Mouse (Mus musculus): ENCODE data around the gene Col23a1. TPM values are rescaled to one million over a fixed set of nuclear protein-coding genes. Genes with fewer than 3 reads are reported as not detected.

The Col23a1 gene
- polyA plus RNA-seq, 1 experiment from 2014 or later, result 24.1 TPM

DNA sequence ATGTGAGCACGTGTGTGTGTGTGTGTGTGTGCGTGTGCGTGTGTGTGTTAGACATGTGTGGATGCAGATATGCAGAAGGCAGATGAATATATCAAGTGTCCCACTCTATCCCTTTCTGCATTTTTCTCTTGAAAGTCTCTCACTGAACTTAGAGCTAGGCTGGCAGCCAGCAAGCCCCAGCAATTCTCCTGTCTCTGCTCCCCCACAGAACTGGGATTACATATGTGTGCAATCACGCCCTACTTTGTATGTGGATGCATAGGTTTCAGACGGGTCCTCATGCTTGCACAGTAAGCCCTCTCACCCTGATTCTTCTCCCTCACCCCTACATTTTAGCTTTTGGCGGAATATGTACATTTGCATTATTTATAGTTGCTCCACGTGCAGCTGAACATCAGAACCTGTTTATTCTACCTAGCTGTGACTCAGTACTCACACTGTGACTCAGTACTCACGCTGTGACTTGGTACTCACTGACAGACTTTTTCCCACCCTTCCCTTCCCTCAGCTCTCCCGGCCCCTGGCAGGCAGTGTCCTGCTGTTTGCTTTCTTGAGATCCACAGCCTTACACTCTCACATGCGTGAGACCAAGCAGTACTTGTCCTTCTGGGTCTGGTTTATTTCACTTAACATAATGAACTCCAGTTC is 111.9 kb downstream of the Col23a1 start:
- Histone ChIP-seq H3K4me3 (no peak overlapping the region), H3K27ac (peak overlapping the region; percentile 51; the same call in 1 of the 2 replicates), H3K27me3 (ENCODE audit: low read depth, poor library complexity, severe bottlenecking) (no peaks in the 10 kb centered on the region), H3K9me3 (replicated peaks) (no peaks in the 10 kb centered on the region), H3K36me3 (no peaks in the 10 kb centered on the region), H3K4me1 (peaks cover 22% of the 10 kb centered on the region)
- 72% methylated on average over 10 of the region's 10 CpGs for WGBS
- DNase-seq (ENCODE audit: low spot score), result no peak

DNA sequence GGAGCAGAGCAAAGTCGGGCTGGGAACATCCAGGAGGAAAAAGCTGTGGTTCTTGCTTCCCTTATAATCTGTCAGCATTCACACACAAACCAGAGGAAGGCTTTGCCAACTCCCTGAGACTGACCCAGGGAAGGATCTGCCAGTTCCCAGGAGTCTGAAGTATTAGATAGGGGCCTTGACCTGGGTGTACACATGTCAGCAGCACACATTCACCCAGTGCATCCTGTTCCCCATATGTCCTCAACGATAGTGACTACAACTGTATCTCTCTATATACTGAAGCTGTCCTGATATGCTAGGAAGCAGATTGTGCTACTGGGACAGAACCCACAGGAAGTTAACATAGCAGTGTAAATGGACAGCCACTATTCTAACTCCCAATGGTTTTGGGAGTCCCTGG is 114.2 kb downstream of the Col23a1 start:
- 85% methylated on average over 2 of the region's 2 CpGs for WGBS
- peaks cover 35% of the 10 kb centered on the region for H3K4me1 ChIP-seq
- H3K9me3 ChIP-seq (replicated peaks), result no peaks in the 10 kb centered on the region
- DNase-seq (ENCODE audit: low spot score), result no peak
- H3K36me3 ChIP-seq, result no peaks in the 10 kb centered on the region
- no peak overlapping the region for H3K4me3 ChIP-seq
- H3K27me3 ChIP-seq (ENCODE audit: low read depth, poor library complexity, severe bottlenecking), result no peaks in the 10 kb centered on the region
- H3K27ac ChIP-seq, result no peak overlapping the region

DNA sequence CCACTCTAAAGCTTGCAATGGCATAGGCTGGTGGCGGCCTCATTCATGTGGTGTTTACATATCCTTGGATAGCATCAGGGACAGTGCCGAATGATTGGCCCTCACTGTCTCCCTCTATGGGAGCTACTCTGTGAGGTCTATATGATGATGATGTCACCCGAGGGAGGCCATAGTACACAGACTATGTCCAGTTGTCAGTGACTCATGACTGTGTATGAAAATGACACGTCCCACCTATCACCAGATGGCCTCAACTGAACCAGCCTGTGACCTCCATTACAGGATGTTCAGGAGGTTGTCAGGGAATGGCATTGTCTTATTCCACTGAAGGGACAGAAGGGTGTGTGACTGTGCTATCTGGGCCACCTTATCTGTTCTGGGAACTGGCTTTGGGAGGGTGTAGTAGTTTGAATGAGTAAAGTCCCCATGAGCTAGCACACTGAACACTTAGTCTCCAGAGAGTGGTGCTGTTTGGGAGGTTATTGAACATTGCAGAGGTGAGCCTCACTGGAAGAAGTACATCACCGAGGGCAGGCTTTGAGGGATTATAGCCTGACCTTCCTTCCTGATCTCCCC is 115.2 kb downstream of the Col23a1 start:
- WGBS, result 85% methylated on average over 5 of the region's 5 CpGs
- Histone ChIP-seq H3K36me3 (no peaks in the 10 kb centered on the region), H3K9me3 (replicated peaks) (no peaks in the 10 kb centered on the region), H3K27ac (peak overlapping the region; percentile 78; the same call in 1 of the 2 replicates), H3K4me1 (peaks cover 45% of the 10 kb centered on the region), H3K27me3 (ENCODE audit: low read depth, poor library complexity, severe bottlenecking) (no peaks in the 10 kb centered on the region), H3K4me3 (no peak overlapping the region)
- DNase-seq (ENCODE audit: low spot score), result no peak

GRCm38 (mm10) chr11:51406531-51406930 is 116.8 kb downstream of the Col23a1 start:
- H3K9me3 ChIP-seq (replicated peaks), result no peaks in the 10 kb centered on the region
- no peak overlapping the region for H3K4me3 ChIP-seq
- H3K36me3 ChIP-seq, result no peaks in the 10 kb centered on the region
- DNase-seq (ENCODE audit: low spot score), result no peak
- H3K27ac ChIP-seq, result peak overlapping the region; percentile 78
- WGBS, result 41% methylated on average over 8 of the region's 8 CpGs
- H3K27me3 ChIP-seq (ENCODE audit: low read depth, poor library complexity, severe bottlenecking), result no peaks in the 10 kb centered on the region
- peaks cover 54% of the 10 kb centered on the region for H3K4me1 ChIP-seq

GRCm38 (mm10) chr11:51407351-51407750 is 117.6 kb downstream of the Col23a1 start:
- Histone ChIP-seq H3K27me3 (ENCODE audit: low read depth, poor library complexity, severe bottlenecking) (no peaks in the 10 kb centered on the region), H3K27ac (peak overlapping the region; percentile 78), H3K36me3 (no peaks in the 10 kb centered on the region), H3K4me3 (no peak overlapping the region), H3K9me3 (replicated peaks) (no peaks in the 10 kb centered on the region), H3K4me1 (peaks cover 53% of the 10 kb centered on the region)
- no peak for DNase-seq (ENCODE audit: low spot score)
- 88% methylated on average over 8 of the region's 8 CpGs for WGBS

DNA sequence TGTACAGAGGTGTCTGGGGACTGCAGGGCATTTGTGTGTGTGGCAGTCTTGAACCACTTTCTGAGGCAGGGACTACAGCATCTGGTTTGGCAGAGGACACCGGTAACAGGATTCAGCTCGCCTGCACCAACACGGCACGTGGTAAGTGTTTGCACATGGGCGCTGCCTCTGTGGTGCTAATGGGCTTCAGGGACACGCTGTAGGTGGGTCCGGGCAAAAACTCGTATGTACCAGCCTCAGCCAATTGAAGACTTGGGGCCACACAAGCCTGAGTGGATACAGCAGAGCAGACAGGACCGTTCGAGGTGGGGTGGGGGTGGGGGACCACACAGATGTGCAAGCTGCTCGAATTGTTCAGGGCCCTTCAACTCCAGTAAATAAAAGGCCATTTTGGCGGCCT is 121.1 kb downstream of the Col23a1 start:
- DNase-seq (ENCODE audit: low spot score), result peak; percentile 74
- 42% methylated on average over 12 of the region's 12 CpGs for WGBS
- peak overlapping the region; percentile 85 for H3K27ac ChIP-seq

DNA sequence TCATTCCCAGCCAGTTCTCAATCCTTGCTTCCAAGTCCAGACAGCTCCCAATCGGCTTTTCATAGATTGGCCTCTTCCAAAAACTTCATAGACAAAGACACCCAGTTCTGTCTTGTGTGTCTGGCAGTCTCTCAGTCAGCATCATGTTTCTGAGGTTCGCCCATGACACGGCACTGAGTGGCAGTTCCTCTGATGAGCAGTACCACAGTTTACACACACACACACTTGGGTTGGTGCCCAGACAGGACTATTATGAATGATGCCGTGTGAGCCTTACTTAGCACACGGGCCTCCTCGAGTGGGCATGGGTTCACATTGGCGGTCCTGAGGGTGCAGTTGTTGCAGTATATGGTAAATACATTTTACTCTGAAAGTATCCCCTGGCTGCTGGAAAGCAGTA is 124.8 kb downstream of the Col23a1 start:
- no peaks in the 10 kb centered on the region for H3K9me3 ChIP-seq (replicated peaks)
- H3K27me3 ChIP-seq (ENCODE audit: low read depth, poor library complexity, severe bottlenecking), result no peaks in the 10 kb centered on the region
- H3K4me3 ChIP-seq, result no peak overlapping the region
- H3K27ac ChIP-seq, result no peak overlapping the region
- no peaks in the 10 kb centered on the region for H3K36me3 ChIP-seq
- WGBS, result 93% methylated on average over 7 of the region's 7 CpGs
- H3K4me1 ChIP-seq, result peaks cover 70% of the 10 kb centered on the region
- DNase-seq (ENCODE audit: low spot score), result no peak

More for the DNA sequence above, 121.1 kb downstream of the Col23a1 start:
- H3K4me3 ChIP-seq, result peak overlapping the region; percentile 5; the same call in 1 of the 2 replicates
- no peaks in the 10 kb centered on the region for H3K36me3 ChIP-seq
- peaks cover 60% of the 10 kb centered on the region for H3K4me1 ChIP-seq
- H3K9me3 ChIP-seq (replicated peaks), result no peaks in the 10 kb centered on the region
- no peaks in the 10 kb centered on the region for H3K27me3 ChIP-seq (ENCODE audit: low read depth, poor library complexity, severe bottlenecking)

DNA sequence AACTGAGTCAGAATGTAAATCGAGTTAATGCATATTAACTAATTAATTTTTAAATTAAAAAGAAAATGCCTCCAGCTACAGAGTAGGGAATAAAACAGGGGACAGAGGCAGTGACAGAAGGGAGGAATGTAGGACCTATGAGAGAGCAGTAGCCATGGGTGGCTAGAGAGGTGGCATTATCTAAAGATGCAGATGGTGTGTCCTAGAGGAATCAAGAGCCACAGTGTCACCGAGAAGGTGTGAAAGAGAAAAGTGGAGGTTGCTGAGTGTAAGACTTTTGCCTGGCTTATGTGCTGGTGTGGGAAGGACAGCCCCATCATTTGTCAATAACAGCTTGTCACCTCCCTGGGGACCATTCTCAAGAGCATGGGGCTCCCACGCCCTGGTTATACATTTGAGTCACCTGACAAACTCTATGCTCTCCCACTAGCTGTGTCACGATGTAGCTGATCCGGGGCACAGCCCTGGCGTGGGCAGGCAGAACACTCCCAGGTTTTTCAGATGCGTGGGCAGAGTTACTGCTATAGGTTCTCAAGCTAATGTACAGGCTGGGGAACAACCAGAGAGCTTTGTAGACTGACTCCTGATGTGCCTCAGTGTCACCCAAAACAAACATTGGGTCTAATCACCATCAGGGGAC is 125.4 kb downstream of the Col23a1 start:
- peaks cover 71% of the 10 kb centered on the region for H3K4me1 ChIP-seq
- H3K4me3 ChIP-seq, result no peak overlapping the region
- H3K27ac ChIP-seq, result 0 out of 2 replicates have a peak overlapping the region, but pooled peaks have one; percentile 15
- no peaks in the 10 kb centered on the region for H3K36me3 ChIP-seq
- no peak for DNase-seq (ENCODE audit: low spot score)
- WGBS, result 72% methylated on average over 7 of the region's 7 CpGs
- H3K9me3 ChIP-seq (replicated peaks), result no peaks in the 10 kb centered on the region
- H3K27me3 ChIP-seq (ENCODE audit: low read depth, poor library complexity, severe bottlenecking), result no peaks in the 10 kb centered on the region

DNA sequence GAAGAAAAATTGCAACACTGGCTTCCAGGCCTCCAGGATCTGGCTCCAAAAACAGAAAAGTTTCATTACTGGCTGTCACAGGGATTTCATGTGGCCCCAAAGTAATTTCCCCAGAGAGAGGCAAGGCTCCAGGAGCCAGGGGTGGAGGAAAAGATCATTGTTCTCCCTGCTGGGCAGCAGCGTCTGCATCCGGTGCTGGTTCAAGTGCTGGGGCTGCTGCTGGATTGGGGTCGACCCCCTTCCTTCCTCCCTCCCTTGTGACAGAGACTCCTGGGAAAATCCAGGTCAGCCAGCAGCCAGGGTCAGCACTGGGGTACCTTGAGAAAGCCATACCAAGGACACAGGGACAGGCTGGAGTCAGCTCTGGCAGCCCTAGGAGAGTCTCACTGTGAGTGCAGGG is 129.1 kb downstream of the Col23a1 start:
- Histone ChIP-seq H3K27ac (peak overlapping the region; percentile 80), H3K36me3 (no peaks in the 10 kb centered on the region), H3K4me3 (no peak overlapping the region), H3K4me1 (peaks cover 86% of the 10 kb centered on the region), H3K9me3 (replicated peaks) (no peaks in the 10 kb centered on the region), H3K27me3 (ENCODE audit: low read depth, poor library complexity, severe bottlenecking) (no peaks in the 10 kb centered on the region)
- WGBS, result 13% methylated on average over 3 of the region's 3 CpGs
- peak; percentile 60 for DNase-seq (ENCODE audit: low spot score)

DNA sequence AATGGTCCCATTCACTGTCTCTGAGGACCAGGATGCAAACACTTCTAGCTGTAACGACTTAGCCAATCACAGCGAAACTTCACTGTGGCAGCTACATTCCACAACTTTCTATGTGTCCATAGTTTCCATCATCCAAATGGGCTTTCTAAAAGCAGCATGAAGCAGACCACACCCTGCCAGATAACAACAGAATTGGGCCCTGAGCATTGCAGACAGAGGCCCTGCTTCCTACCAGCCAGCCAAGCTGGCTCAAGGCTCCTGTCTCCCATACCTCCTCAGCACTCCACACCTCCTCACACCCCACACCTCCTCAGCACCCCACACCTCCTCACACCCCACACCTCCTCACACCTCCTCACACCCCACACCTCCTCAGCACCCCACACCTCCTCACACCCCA is 132.2 kb downstream of the Col23a1 start:
- WGBS, result 84% methylated on average over 2 of the region's 2 CpGs
- H3K27ac ChIP-seq, result peak overlapping the region; percentile 66; the same call in 1 of the 2 replicates
- no peak overlapping the region for H3K4me3 ChIP-seq
- H3K36me3 ChIP-seq, result no peaks in the 10 kb centered on the region
- no peaks in the 10 kb centered on the region for H3K27me3 ChIP-seq (ENCODE audit: low read depth, poor library complexity, severe bottlenecking)
- peaks cover 93% of the 10 kb centered on the region for H3K4me1 ChIP-seq
- H3K9me3 ChIP-seq (replicated peaks), result no peaks in the 10 kb centered on the region
- no peak for DNase-seq (ENCODE audit: low spot score)

DNA sequence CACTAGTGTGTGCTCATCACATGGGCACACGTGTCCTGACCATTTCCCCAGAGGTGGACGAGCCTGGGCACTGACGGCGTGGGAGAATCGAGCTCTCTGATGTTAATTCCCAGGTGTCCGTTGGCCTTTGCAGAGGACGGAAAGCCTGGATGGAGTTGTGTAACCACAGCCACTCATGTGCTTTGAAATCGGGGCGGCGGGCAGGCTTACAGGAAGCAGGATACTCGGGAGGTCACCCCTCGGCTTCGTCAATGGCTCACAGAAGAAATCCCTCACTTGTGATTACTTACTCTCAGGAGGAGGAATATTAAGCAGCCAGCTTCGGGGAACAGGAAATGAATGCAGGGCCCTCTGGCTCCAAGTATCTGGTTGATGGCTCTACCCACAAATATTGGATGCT is 133.0 kb downstream of the Col23a1 start:
- Histone ChIP-seq H3K4me1 (peaks cover 85% of the 10 kb centered on the region), H3K36me3 (no peaks in the 10 kb centered on the region), H3K9me3 (replicated peaks) (no peaks in the 10 kb centered on the region), H3K4me3 (no peak overlapping the region), H3K27ac (peak overlapping the region; percentile 66), H3K27me3 (ENCODE audit: low read depth, poor library complexity, severe bottlenecking) (no peaks in the 10 kb centered on the region)
- 77% methylated on average over 14 of the region's 14 CpGs for WGBS
- DNase-seq (ENCODE audit: low spot score), result no peak

- WGBS, result 91% methylated on average over 3 of the region's 3 CpGs
- H3K36me3 ChIP-seq, result no peaks in the 10 kb centered on the region
- H3K27ac ChIP-seq, result peak overlapping the region; percentile 58; the same call in 1 of the 2 replicates
- no peak overlapping the region for H3K4me3 ChIP-seq
- peaks cover 71% of the 10 kb centered on the region for H3K4me1 ChIP-seq
- no peaks in the 10 kb centered on the region for H3K9me3 ChIP-seq (replicated peaks)
- no peak for DNase-seq (ENCODE audit: low spot score)
- no peaks in the 10 kb centered on the region for H3K27me3 ChIP-seq (ENCODE audit: low read depth, poor library complexity, severe bottlenecking)
Observed at GRCm38 (mm10) chr11:51426155-51426554, 136.4 kb downstream of the Col23a1 start.

GRCm38 (mm10) chr11:51429428-51430179 is 139.9 kb downstream of the Col23a1 start:
- WGBS, result 41% methylated on average over 16 of the region's 16 CpGs
- no peak overlapping the region for H3K4me3 ChIP-seq
- DNase-seq (ENCODE audit: low spot score), result no peak
- H3K27me3 ChIP-seq (ENCODE audit: low read depth, poor library complexity, severe bottlenecking), result no peaks in the 10 kb centered on the region
- peak overlapping the region; percentile 58 for H3K27ac ChIP-seq
- H3K36me3 ChIP-seq, result no peaks in the 10 kb centered on the region
- no peaks in the 10 kb centered on the region for H3K9me3 ChIP-seq (replicated peaks)
- H3K4me1 ChIP-seq, result peaks cover 51% of the 10 kb centered on the region
